Mouse (Mus musculus) MEL-GATA-1-ER (cell line): Measurements from ENCODE around the gene Trpc6.

Experiments used
- DNase-seq: peaks from one replicate; pipeline ENCODE4 v3.0.0-alpha.2; 2012; ENCODE audit warnings: low read depth; ENCODE audit errors: extremely low read depth

Trpc6 gene

GRCm38 (mm10) chr9:8544041-8544794, at the start of gene Trpc6:
Gene Trpc6, plus strand, starts transcription at chr9:8544142.
- no peak for DNase-seq

- no peak for DNase-seq
Observed at GRCm38 (mm10) chr9:8520911-8521310, 23.0 kb upstream of the Trpc6 start.

- DNase-seq, result no peak
Observed at GRCm38 (mm10) chr9:8533670-8534069, 10.3 kb upstream of the Trpc6 start.

- DNase-seq, result no peak
Observed at GRCm38 (mm10) chr9:8545236-8545635, 1.3 kb downstream of the Trpc6 start.

- no peak for DNase-seq
Observed at GRCm38 (mm10) chr9:8558574-8558973, 14.6 kb downstream of the Trpc6 start.

GRCm38 (mm10) chr9:8592618-8593017, 48.7 kb downstream of the Trpc6 start:
- DNase-seq, result no peak

GRCm38 (mm10) chr9:8597089-8597488, 53.1 kb downstream of the Trpc6 start:
- DNase-seq, result no peak

- no peak for DNase-seq
Observed at GRCm38 (mm10) chr9:8606816-8607491, 63.0 kb downstream of the Trpc6 start.

GRCm38 (mm10) chr9:8634344-8634743, 90.4 kb downstream of the Trpc6 start:
- DNase-seq, result no peak

- DNase-seq, result no peak
Observed at GRCm38 (mm10) chr9:8643453-8643852, 99.5 kb downstream of the Trpc6 start.

- no peak for DNase-seq
Observed at GRCm38 (mm10) chr9:8655347-8655746, 111.4 kb downstream of the Trpc6 start.

GRCm38 (mm10) chr9:8672944-8673343, 129.0 kb downstream of the Trpc6 start:
- no peak for DNase-seq

GRCm38 (mm10) chr9:8676607-8677006, 132.7 kb downstream of the Trpc6 start:
- DNase-seq, result no peak

- no peak for DNase-seq
Observed at GRCm38 (mm10) chr9:8693177-8693576, 149.2 kb downstream of the Trpc6 start.

GRCm38 (mm10) chr9:8700669-8701068, 156.7 kb downstream of the Trpc6 start:
- DNase-seq, result no peak

- DNase-seq, result no peak
Observed at GRCm38 (mm10) chr9:8703516-8703915, 159.6 kb downstream of the Trpc6 start.

- no peak for DNase-seq
Observed at GRCm38 (mm10) chr9:8703956-8704355, 160.0 kb downstream of the Trpc6 start.

GRCm38 (mm10) chr9:8710052-8710739, 166.3 kb downstream of the Trpc6 start:
- no peak for DNase-seq

GRCm38 (mm10) chr9:8719017-8719416, 175.1 kb downstream of the Trpc6 start:
- no peak for DNase-seq

GRCm38 (mm10) chr9:8729056-8729455, 185.1 kb downstream of the Trpc6 start:
- no peak for DNase-seq
